Mouse (Mus musculus) CH12F3 (cell line): ENCODE measurements around the gene Cd200r2.
"Not testable (repeated sequence)": the region's sequence is repeated elsewhere in the genome, so short reads cannot be mapped to it uniquely, and the experiment has no call there.

Experiments
- in situ Hi-C: fragments of 300-500 bp; cut with MboI; formaldehyde crosslinking; loops from 2 replicates; pipeline ENCODE4 v1.14.3; 2020; ENCODE audit warnings: low sequenced_read_pairs

Gene Cd200r2

DNA sequence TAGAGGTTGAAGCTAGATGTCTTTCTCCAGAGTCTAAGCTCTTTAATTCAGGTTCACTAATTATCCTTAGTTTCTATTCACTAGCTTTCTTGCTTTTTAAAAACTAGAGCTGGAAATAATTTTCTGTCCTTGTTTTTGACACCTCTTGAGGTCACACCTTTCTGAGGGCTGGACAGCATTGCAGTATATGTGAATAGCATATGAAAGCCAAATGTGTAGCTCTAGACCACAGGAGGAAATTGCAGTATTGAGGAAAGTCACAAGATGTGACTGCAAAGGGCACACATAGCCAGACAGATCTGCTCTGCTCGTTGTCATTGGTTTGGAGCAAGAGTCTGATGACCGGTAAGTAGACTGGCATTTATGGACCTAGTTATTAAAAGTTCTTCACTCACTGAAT, at the start of gene Cd200r2:
Gene Cd200r2, plus strand, starts transcription at position 301 of the 400 bp plus-strand sequence.
- in situ Hi-C loops, result no loop called here

DNA sequence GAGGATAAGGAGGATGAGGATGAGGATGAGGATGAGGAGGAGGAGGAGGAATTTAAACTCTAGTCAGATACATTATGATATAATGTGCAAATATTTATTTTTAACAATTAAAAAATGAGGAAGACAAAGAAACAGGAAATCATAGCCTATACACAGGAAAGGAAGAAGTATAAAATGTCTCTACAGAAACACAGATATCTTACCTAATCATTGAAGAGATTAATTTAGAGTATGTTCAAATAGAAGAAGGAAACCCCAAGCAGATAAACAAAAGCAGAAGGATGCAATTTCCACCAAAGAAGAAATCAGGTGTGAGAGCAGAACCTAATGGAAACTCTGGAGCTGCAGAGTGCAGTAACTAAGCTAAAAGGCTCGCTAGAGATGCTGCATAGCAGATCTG, 48.9 kb upstream of the Cd200r2 start:
- in situ Hi-C loops, result no loop called here

DNA sequence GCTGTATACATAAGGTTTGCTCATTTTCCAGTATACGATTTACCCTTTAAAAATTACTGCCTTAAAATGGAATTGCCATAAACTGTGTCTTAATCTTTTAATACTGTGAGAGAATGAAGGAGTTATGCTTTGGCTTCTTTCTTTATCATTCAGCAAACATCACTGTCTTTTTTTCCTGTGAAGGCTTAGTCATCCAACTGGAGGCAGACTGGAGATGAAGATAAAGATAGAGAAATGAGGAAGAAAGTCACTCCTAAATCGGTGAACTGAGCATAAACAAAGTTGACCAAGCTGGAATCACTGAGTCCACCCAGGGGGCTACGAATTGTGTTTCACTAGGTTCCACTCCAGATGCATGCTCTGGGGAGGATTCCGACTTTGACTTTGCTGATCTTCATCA, 46.4 kb upstream of the Cd200r2 start:
- in situ Hi-C loops, result no loop called here

DNA sequence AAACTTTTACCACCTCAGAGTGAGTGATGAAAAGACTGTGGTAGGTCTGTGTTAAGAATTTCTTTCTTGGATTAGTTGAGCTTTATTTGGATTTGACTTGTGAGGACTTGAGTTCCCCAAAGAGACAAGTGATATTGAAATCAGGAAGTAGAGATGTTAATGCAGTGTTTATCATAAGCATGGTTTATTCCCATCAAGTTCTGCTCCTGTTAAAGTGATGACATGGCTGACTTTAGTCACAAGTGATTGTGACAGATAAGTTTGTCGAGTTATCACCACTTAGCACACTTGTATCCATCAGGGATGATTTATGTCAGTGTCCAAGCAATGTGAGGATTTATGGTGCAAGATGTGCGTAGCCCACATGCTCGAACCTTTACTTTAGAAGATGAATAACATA, 34.6 kb upstream of the Cd200r2 start:
- in situ Hi-C loops, result no loop called here

DNA sequence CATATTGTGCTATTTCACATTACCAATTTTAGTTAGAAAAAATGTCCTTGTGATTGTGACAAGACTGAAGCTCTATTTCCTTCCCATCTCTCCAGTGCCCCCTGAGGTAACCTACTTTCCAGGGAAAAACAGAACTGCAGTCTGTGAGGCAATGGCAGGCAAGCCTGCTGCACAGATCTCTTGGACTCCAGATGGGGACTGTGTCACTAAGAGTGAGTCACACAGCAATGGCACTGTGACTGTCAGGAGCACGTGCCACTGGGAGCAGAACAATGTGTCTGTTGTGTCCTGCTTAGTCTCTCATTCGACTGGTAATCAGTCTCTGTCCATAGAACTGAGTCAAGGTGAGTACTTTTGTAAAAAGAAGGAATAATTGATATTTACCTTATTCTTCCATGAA, 33.7 kb upstream of the Cd200r2 start:
- in situ Hi-C loops, result not testable (repeated sequence)

DNA sequence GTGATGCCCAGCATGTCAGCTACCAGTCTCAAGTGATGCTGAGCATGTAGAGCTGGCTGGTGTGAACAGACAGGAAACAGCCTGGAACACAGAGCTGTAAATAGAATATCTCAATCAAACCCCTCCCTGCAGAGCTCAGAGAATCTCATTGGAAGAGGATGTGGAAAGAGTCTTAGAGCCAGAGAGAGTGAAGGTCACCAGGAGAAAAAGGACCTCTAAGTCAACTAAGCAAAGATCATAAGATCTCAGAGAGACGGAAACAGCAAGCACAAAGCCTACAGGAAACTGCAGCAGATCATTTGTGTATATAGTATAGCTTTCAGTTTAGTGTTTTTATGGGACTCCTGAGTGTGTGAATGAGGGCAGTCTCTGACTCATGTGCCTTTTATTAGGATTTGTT, 8.3 kb downstream of the Cd200r2 start:
- in situ Hi-C loops, result no loop called here

DNA sequence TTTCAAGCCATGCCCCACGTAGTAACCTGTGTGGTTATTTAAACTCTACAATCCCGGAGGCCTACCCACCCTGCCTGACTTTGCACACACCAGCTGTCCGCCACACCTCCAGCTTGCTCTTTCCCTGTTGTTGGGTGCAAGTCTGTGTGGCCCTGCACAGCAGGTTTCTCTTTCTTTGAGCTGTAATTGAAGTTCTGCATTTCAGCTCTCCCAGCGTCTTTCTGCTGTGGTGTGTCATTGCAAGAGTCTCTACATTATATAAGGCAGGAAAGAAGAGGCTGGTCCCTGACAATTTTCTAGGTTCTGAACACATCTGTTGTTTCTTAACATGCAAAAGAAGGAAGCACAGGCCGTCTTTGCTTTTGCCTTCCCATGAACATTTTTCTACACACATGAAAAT, 9.7 kb downstream of the Cd200r2 start:
- in situ Hi-C loops, result no loop called here

DNA sequence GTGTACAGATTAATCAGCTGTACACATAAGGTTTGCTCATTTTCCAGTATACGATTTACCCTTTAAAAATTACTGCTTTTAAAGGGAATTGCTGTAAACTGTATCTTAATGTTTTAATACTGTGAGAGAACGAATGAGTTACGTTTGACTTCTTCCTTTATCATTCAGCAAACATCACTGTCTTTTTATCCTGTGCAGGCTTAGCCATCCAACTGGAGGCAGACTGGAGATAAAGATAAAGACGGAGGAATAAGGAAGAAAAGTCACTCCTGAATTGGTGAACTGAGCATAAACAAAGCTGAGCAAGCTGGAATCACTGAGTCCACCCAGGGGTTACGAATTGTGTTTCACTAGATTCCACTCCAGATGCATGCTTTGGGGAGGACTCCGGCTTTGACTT, 10.7 kb downstream of the Cd200r2 start:
- in situ Hi-C loops, result no loop called here

DNA sequence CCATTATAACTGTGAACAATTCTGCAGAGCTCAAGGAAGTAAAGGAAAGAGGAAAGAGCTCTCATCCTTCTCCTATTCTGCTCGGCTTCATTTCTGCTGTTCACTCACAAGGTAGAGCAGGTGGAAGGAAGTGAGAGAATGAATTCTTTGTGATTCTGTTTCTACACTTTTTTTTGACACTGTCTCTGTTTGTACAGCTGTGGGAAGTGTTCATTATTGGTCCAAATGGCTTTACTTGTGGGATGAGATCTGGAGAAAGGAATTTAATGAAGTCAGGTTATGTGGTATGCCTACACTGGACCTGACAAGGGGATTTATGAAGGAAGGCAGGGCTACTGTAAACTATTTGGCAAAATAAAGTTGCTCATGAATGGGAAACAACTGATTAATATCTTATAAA, 23.9 kb downstream of the Cd200r2 start:
- in situ Hi-C loops, result no loop called here

DNA sequence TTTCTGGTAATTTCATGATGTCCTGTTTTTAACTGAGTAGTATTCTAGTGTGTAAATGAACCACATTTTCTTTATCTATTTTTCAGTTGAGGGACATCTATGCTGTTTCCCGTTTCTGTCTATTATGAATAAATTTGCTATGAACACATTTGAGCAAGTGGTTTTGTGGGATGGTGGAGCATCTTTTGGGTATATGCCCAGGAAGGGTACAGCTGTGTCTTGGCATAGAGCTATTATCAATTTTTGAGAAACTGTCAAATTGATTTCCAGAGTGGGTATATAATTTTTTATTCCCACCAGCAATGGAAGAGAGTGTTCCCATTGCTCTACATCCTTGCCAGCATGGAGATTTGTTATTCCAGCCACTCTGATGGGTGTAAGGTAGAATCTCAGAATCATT, 65.1 kb downstream of the Cd200r2 start:
- in situ Hi-C loops, result no loop called here

DNA sequence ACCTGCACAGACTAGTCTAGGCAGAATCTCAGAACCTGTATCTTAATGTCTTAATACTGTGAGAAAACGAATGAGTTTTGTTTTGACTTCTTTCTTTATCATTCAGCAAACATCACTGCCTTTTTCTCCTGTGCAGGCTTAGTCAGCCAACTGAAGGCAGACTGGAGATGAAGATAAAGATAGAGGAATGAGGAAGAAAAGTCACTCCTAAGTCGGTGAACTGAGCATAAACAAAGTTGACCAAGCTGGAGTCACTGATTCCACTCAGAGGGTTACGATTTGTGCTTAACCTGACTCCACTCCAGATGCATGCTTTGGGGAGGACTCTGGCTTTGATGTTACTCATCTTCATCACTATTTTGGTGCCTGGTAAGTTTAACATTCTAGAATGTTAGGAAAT, 76.6 kb downstream of the Cd200r2 start, which contains the start of gene Cd200r3:
Gene Cd200r3, plus strand, starts transcription at position 211 of the 400 bp plus-strand sequence.
- in situ Hi-C loops, result no loop called here

DNA sequence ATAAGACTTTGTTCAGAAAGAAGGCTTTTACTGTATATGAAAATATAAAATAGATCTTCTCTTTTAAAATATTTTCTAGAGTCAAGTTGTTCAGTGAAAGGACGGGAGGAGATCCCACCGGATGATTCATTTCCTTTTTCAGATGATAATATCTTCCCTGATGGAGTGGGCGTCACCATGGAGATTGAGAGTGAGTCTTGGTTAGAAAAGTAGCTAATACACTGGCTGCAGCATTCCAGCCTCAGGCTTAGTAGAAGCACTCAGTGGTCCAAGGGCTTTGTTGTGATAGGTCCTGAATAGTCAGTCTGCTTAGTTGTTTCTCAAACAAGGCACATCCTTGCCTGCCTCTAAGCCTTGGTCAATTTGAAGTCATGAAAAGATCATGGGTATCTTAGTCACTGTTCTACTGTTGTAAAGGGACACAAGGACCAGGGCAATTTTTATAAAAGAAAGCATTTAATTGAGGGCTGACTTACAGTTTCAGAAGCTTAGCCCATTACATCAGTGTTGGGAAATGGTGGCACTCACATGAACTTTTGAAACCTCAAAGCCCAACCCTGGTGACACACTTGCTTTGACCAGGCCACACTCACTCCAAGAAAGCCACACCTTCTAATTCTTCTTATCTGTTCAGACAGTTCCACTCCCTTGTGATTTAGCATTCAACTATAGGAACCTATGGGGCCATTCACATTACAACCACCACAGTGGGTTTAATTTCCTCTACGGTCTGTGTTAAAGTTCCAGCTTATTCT, 84.6 kb downstream of the Cd200r2 start:
- in situ Hi-C loops, result no loop called here

DNA sequence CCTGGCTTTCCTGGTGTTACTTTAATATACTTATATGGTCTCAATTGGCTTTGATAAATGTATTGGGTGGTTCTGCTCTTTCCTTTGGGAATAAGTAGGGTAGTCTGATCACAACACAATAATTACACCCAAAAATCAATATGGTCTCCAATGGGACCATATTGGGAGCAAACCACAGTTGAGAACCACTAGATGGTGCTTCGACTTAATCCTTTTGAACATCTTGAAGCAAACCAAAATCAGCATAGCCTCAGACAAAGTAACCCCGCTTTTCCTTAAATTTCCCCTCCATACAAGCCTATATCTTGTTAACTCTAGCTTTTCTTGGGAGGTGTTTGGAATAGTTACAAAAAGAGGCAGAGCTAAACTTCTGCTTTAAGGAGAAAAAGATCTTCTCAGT, 95.4 kb downstream of the Cd200r2 start:
- in situ Hi-C loops, result loop anchor here (10.0 kb wide), 1 partner anchor 123 kb away; no protein-coding TSS in a partner anchor

DNA sequence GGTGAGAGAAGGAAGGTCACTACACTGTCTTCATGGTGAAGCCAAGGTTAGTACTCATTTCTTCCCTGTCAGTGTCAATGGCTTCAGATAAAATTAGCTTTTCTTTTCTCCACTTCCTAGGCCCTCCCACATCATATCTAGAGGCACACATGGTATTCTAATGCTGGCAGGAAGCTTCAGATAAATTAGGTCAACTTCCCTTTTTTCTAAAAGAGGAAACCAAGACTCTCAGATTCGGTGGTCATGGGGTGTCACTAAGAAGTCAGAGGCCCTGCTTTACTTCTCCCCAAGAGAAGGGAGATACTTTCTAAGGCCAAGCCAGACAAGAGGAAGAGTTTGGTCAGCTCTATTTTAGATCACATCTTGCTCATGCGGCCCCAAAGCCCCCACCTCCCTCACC, 95.9 kb downstream of the Cd200r2 start:
- in situ Hi-C loops, result loop anchor here (10.0 kb wide), 1 partner anchor 122 kb away; no protein-coding TSS in a partner anchor

DNA sequence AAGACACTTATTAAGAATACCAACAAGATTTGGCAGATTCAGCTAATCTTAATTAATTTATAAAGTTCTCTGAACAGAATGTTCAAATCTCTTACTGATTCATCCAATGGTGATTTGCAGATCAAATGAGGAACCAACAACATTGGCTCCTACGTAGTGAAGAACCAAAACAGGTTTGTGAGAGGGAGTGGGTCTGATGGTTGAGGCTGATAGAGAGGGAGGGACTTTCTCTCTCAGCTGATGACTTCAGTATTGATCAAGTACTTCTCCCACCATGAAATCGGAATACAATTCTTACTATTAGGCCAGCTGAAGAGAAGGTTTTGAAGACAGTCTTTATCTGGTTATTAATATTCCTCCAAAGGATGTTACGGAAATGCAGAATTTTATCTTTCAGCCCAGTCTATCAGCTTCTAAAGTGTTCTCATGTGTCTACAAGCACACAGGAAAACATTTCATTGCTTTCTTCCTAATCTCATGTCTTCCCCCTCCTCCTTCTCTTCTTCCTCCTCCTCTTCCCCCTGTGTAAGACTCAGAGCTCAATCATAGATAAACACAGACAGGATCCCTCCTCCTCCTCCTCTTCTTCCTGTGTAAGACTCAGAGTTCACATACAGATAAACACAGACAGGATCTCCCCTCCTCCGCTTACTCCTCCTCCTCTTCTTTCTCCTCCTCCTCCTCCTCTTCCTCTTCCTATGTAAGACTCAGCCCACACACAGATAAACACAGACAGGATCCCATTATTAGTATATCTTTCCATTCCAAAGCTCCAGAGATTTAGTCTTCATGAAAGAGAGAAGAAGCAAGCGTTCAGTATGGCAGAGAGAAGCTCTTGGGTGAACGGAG, 97.9 kb downstream of the Cd200r2 start:
- in situ Hi-C loops, result loop anchor here (10.0 kb wide), 1 partner anchor 120 kb away; no protein-coding TSS in a partner anchor

DNA sequence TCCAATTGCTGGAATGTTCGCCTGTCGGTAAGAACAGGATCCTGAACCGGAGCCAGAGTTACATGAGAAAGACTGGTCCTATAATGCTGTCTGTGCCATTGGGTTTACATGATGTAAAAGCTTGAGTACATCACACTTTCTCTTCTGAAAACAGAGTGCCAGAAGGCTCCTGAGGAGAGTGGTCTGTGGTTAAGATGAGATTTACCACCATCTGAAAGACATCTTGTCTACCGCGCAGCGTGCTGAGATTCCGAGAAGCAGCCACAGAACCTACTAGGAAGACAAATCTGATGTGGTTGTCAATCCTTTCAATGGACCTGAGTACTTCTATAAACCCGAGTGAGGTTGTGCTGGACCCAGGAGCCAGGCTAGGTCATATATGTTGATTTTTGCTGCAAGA, 98.5 kb downstream of the Cd200r2 start:
- in situ Hi-C loops, result loop anchor here (10.0 kb wide), 1 partner anchor 119 kb away; no protein-coding TSS in a partner anchor
